Mouse (Mus musculus) heart, embryonic 11.5 days (tissue): ENCODE measurements at regions not wholly inside any gene's neighbourhood (a gene's known extent, or its start where the extent isn't known, plus 50 kb on each side); places are given as distances from the start of the nearest gene placed in this dataset.

ENCODE experiments used
- ATAC-seq: fragments of 200-750 bp; cut with Nextera tagmentation; replicated peaks from 2 replicates; pipeline ENCODE4 v1.8.0; 2017; ENCODE audit warnings: moderate library complexity; ENCODE audit not compliant: insufficient number of reproducible peaks, low FRiP score, low TSS enrichment
- H3K27ac ChIP-seq: fragments of 300-500 bp; sonication (generic); 2 replicates; pipeline ENCODE4 v1.5.1; 2014; ENCODE audit warnings: mild to moderate bottlenecking, low read depth, low read length
- H3K27me3 ChIP-seq: fragments of 300-500 bp; sonication (generic); 2 replicates; pipeline ENCODE4 v1.6.1; 2014; ENCODE audit warnings: mild to moderate bottlenecking, low read length, mixed read lengths; ENCODE audit not compliant: control insufficient read depth, insufficient read depth
- H3K36me3 ChIP-seq: fragments of 300-500 bp; sonication (generic); 2 replicates; pipeline ENCODE4 v1.6.1; 2014; ENCODE audit warnings: mild to moderate bottlenecking, low read length, moderate library complexity, mixed read lengths; ENCODE audit not compliant: control insufficient read depth, insufficient read depth
- H3K4me1 ChIP-seq: fragments of 300-500 bp; sonication (generic); 2 replicates; pipeline ENCODE4 v1.6.1; 2014; ENCODE audit warnings: low read length; ENCODE audit not compliant: control insufficient read depth, insufficient read depth
- H3K4me2 ChIP-seq: fragments of 300-500 bp; sonication (generic); 2 replicates; pipeline ENCODE4 v1.6.1; 2014; ENCODE audit warnings: mild to moderate bottlenecking, moderate library complexity
- H3K4me3 ChIP-seq: fragments of 300-500 bp; sonication (generic); 2 replicates; pipeline ENCODE4 v1.5.1; 2014; ENCODE audit warnings: low read depth, low read length
- H3K9ac ChIP-seq: fragments of 300-500 bp; sonication (generic); 2 replicates; pipeline ENCODE4 v1.6.1; 2014; ENCODE audit warnings: mild to moderate bottlenecking, low read depth, low read length, moderate library complexity
- H3K9me3 ChIP-seq: fragments of 300-500 bp; sonication (generic); replicated peaks from 2 replicates; pipeline ENCODE4 v1.6.1; 2016; ENCODE audit warnings: low read length; ENCODE audit not compliant: control insufficient read depth
- WGBS: fragments of 180-500 bp; shearing (Covaris S2); extraction: QIAGEN DNeasy Blood & Tissue Kit; methylation state at CpG from one replicate; pipeline ENCODE4 v1.1.7; 2014; ENCODE audit not compliant: insufficient replicate concordance; 5-methylcytosine and 5-hydroxymethylcytosine counted together

DNA sequence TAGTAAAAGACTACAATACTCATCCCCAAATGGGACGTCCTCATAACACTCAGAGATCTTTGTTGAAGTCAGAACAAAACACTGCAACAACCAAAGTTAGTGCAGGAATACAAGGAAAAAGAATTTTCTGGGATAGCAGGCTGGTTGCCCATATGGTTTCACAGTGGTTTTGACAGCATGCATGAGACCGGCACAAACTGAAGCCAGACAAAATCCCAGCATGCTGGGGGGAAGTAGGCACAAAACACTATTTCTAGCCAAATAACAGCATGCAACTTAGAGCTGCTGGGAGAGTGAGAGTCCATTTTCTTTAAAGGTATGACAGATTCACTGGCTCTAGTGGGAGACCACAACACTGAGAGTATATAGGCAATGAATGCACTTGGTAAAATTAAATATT is 619.1 kb upstream of the Manea start:
- 75% methylated on average over 2 of the region's 2 CpGs for WGBS

DNA sequence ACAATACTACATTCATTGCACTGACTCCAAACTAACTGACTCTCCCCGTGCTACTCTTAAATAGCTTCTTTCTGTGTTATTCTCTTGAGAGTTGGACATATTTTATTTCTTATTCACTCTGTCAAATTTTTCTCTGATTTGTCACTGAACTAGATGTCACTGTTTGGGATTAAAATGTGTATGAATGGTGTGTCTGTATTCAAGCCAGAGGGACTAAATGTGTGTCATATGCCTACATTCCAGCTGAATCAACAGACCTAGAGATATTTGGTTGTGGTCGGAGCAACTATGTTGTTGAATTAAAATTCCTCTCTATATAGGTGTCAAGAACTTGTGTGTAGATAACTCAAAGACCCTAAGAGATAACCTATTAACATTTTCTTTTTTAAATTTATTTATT is 618.2 kb upstream of the Manea start:
- no peaks in the 10 kb centered on the region for H3K27me3 ChIP-seq
- no peaks in the 10 kb centered on the region for H3K36me3 ChIP-seq
- no peaks in the 10 kb centered on the region for H3K4me1 ChIP-seq
- H3K9me3 ChIP-seq = no peaks in the 10 kb centered on the region
- H3K9ac ChIP-seq = no peak overlapping the region
- no peak overlapping the region for H3K4me2 ChIP-seq
- ATAC-seq = no peak
- H3K4me3 ChIP-seq = no peak overlapping the region
- WGBS = 68% methylated on average over 2 of the region's 2 CpGs
- no peak overlapping the region for H3K27ac ChIP-seq

More for the DNA sequence above, 619.1 kb upstream of the Manea start:
- H3K4me1 ChIP-seq = no peaks in the 10 kb centered on the region
- H3K4me3 ChIP-seq = no peak overlapping the region
- H3K9ac ChIP-seq = no peak overlapping the region
- no peaks in the 10 kb centered on the region for H3K36me3 ChIP-seq
- no peak overlapping the region for H3K4me2 ChIP-seq
- H3K27me3 ChIP-seq = no peaks in the 10 kb centered on the region
- H3K27ac ChIP-seq = no peak overlapping the region
- no peak for ATAC-seq
- no peaks in the 10 kb centered on the region for H3K9me3 ChIP-seq

DNA sequence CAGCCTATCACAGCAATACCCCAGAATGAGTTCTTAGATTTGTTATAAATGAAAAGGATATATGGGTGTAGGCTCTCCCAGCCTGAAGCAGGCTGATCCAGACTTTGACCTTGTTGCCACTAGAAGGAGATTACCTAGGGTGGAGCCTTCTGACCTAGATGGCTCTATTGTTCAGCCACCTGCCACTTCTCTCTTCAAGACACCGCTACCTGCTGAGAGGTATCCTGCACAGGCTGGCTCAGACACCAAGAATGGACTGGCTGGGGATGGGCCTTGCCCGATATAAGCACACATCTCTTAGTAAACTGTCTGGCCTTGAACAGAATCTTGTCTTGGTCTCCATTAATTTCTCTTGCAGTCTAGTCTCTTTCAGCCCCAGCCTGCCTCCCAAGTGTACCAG is 597.9 kb upstream of the Manea start:
- WGBS = 86% methylated on average over 2 of the region's 2 CpGs
- ATAC-seq = no peak

DNA sequence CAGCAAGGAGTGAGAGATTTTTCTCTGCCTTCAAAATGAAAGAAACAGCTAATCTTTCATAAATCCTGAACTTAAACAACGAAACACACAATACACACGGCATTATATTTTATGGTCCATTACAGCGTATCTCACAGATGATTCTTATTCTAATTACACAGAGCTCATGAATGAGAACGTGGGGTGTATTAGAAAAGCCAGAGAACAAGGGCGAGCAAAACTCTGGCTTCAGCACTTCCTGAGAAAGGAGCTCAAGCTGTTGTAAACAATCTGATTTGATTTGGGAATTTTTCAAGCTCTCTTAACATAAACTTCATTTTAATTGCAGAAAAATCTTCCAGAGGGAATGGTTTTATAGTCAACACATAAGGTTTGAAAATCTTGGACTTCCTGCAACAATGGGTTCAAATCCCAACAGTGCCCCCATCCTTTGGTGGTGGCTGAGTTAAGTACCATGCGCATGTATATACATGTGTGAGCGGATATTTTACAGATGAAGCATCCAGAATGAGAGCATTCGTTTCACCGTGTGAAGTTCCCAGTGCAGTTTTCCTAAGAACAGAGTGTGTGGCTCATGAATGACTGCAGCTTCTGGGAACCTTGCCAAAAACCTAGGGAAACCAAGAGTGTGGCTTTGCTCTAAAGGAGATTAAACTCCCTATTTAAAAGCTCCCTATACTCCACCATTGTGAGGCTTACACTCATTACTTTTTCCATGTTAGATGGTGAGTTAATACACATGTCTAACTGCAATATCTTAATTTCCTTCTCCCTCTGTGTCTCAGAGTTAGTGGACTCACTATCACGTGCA is 587.5 kb upstream of the Manea start:
- no peak overlapping the region for H3K4me3 ChIP-seq
- H3K27me3 ChIP-seq = no peaks in the 10 kb centered on the region
- no peaks in the 10 kb centered on the region for H3K36me3 ChIP-seq
- peak; percentile 71; the same call in 1 of the 2 replicates for ATAC-seq
- H3K4me1 ChIP-seq = no peaks in the 10 kb centered on the region
- no peak overlapping the region for H3K27ac ChIP-seq
- H3K9ac ChIP-seq = no peak overlapping the region
- WGBS = 59% methylated on average over 10 of the region's 10 CpGs
- no peaks in the 10 kb centered on the region for H3K9me3 ChIP-seq
- H3K4me2 ChIP-seq = no peak overlapping the region

More for the DNA sequence above, 597.9 kb upstream of the Manea start:
- H3K4me3 ChIP-seq = no peak overlapping the region
- H3K36me3 ChIP-seq = no peaks in the 10 kb centered on the region
- H3K27ac ChIP-seq = no peak overlapping the region
- H3K4me2 ChIP-seq = no peak overlapping the region
- no peaks in the 10 kb centered on the region for H3K27me3 ChIP-seq
- H3K4me1 ChIP-seq = no peaks in the 10 kb centered on the region
- H3K9me3 ChIP-seq = no peaks in the 10 kb centered on the region
- H3K9ac ChIP-seq = no peak overlapping the region

DNA sequence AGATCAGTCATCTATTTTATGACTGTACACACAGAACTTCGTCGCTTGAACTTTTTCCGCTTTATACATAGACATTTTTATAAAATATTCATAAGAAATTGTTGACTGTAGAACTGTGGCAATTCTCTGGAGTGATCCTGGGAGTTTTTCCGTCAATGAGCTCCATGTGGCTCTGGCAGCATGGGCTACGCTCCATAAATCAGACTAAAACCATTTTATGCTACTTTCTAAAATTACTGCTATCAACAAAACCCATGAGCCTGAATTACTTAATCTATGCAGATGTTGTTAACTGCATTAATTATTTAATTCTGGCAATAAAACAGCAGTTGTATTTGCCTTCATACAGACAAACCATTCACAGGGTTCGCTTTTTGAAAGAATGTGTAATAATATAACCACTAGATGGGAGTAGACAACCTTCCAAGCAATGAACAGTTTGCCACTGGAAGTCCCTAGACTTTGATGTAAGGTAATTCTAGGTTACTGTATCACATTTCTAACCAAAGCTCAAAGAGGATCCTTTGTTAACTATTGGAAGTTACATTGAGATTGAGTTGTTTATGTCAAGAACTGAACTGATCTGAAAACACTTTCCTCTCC is 583.3 kb upstream of the Manea start:
- Histone ChIP-seq H3K9ac (no peak overlapping the region), H3K4me1 (no peaks in the 10 kb centered on the region), H3K9me3 (no peaks in the 10 kb centered on the region), H3K4me2 (no peak overlapping the region), H3K27me3 (no peaks in the 10 kb centered on the region), H3K4me3 (no peak overlapping the region), H3K27ac (no peak overlapping the region), H3K36me3 (no peaks in the 10 kb centered on the region)
- ATAC-seq = no peak
- WGBS = 69% methylated on average over 6 of the region's 6 CpGs

DNA sequence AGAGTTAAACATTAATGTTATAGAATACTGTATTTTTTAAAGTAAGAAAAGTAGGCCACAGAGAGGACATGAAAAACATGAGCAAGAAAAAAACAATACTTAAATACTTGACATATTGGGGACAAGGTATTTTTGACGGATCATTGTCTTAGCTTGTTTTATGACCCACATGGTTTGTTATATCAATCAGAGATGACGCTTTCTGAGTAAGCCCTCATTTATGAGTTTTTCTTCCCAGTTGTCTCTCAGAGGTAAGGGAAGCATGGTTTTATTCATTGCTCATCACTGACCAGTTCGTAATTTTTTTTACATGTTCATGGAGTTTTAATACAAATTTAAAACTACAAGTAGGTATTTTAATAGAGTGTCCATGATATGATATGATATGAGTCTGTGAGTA is 579.4 kb upstream of the Manea start:
- ATAC-seq = no peak
- Histone ChIP-seq H3K4me3 (no peak overlapping the region), H3K9ac (no peak overlapping the region), H3K4me2 (no peak overlapping the region), H3K27ac (no peak overlapping the region), H3K27me3 (no peaks in the 10 kb centered on the region), H3K36me3 (no peaks in the 10 kb centered on the region), H3K9me3 (no peaks in the 10 kb centered on the region), H3K4me1 (no peaks in the 10 kb centered on the region)
- WGBS = 78% methylated on average over 3 of the region's 3 CpGs

DNA sequence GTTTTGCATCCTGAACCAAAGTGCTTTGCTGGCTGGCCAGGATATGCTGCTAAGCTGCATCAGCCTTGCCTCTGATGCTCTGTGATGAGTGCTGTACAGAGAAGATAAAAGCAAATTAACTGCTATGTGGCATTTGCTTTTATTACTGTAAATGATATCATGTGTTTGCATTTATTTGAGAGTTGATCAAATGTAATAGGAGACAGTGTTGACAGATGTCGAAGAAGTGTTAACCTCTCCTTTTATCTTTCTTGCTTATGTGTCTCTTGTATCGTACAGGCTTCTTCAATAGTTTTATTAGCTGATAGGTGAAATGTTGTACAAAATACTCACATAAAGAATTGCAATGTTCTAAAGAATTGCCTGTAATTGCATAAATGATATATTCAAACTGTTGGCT is 541.8 kb upstream of the Manea start:
- 75% methylated on average over 2 of the region's 2 CpGs for WGBS

DNA sequence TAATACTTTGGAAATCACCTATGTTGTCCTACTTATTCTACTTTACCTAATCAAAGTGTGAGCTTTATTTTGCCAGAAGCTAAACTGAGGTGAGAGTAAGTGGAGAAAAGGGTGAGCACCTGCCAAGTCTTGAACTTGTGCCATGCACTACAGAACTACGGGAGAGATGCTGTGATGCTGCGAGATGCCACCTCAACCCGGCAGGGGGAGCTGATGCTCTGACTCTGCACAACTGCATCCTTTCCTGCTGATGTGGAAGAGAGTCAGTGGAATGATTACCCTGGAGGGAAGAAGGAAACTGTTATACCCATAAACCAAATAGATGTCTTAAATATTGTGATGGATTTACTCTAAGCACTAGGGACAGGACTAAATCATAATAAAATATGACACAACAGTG is 532.3 kb upstream of the Manea start:
- Histone ChIP-seq H3K4me3 (no peak overlapping the region), H3K9ac (no peak overlapping the region), H3K27me3 (no peaks in the 10 kb centered on the region), H3K27ac (no peak overlapping the region), H3K9me3 (no peaks in the 10 kb centered on the region), H3K4me2 (no peak overlapping the region), H3K4me1 (no peaks in the 10 kb centered on the region), H3K36me3 (no peaks in the 10 kb centered on the region)
- ATAC-seq = no peak
- 38% methylated on average over 3 of the region's 3 CpGs for WGBS

More for the DNA sequence above, 541.8 kb upstream of the Manea start:
- Histone ChIP-seq H3K4me2 (no peak overlapping the region), H3K4me1 (no peaks in the 10 kb centered on the region), H3K9me3 (no peaks in the 10 kb centered on the region), H3K4me3 (no peak overlapping the region), H3K36me3 (no peaks in the 10 kb centered on the region), H3K9ac (no peak overlapping the region), H3K27me3 (no peaks in the 10 kb centered on the region), H3K27ac (no peak overlapping the region)
- ATAC-seq = no peak

DNA sequence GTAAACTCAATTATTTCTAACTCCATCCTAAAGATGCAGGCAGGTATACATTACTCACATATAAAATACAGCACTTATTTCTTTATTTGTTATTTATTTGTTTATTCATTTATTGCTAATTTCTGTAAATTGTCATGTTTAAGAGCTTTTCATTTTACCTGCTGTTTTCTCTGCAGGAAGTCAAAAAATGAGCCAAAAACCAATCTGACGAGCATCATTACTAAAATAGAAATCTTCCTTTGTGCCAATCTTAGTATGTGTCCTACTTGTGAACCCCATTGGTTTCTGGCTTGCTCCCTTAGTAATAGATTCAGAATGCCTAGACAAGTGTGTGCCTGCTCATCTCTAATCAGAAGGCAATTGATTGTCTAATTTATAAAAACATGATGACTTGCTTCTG is 495.1 kb upstream of the Manea start:
- 79% methylated on average over 1 of the region's 1 CpGs for WGBS
- H3K36me3 ChIP-seq = no peaks in the 10 kb centered on the region
- no peak for ATAC-seq
- no peak overlapping the region for H3K9ac ChIP-seq
- H3K27me3 ChIP-seq = no peaks in the 10 kb centered on the region
- no peak overlapping the region for H3K27ac ChIP-seq
- H3K9me3 ChIP-seq = no peaks in the 10 kb centered on the region
- no peaks in the 10 kb centered on the region for H3K4me1 ChIP-seq
- no peak overlapping the region for H3K4me2 ChIP-seq
- H3K4me3 ChIP-seq = no peak overlapping the region
